Mouse (Mus musculus) hindbrain, embryonic 15.5 days (tissue): ENCODE results near the gene Acot3. TPM values are rescaled to one million over a fixed set of nuclear protein-coding genes. Genes with fewer than 3 reads are reported as not detected.
"Not testable (repeated sequence)": the region's sequence is repeated elsewhere in the genome, so short reads cannot be mapped to it uniquely, and the experiment has no call there.

ENCODE experiments used
- ATAC-seq: fragments of 200-750 bp; cut with Nextera tagmentation; 2 replicates; pipeline ENCODE4 v1.8.0; 2017; ENCODE audit warnings: low read depth, moderate number of reproducible peaks, moderate TSS enrichment; ENCODE audit not compliant: low FRiP score
- H3K27ac ChIP-seq: fragments of 300-500 bp; sonication (generic); replicated peaks from 2 replicates; pipeline ENCODE4 v1.5.1; 2015; ENCODE audit warnings: mild to moderate bottlenecking, inconsistent platforms
- H3K27me3 ChIP-seq: fragments of 300-500 bp; sonication (generic); 2 replicates; pipeline ENCODE4 v1.6.1; 2015; ENCODE audit warnings: control low read depth, inconsistent platforms
- H3K36me3 ChIP-seq: fragments of 300-500 bp; sonication (generic); 2 replicates; pipeline ENCODE4 v1.6.1; 2015; ENCODE audit warnings: control low read depth, inconsistent platforms
- H3K4me1 ChIP-seq: fragments of 300-500 bp; sonication (generic); replicated peaks from 2 replicates; pipeline ENCODE4 v1.6.1; 2015; ENCODE audit warnings: control low read depth, inconsistent platforms
- H3K4me2 ChIP-seq: fragments of 300-500 bp; sonication (generic); 2 replicates; pipeline ENCODE4 v1.6.1; 2015; ENCODE audit warnings: moderate library complexity, mild to moderate bottlenecking, inconsistent platforms
- H3K4me3 ChIP-seq: fragments of 300-500 bp; sonication (generic); 2 replicates; pipeline ENCODE4 v1.5.1; 2015; ENCODE audit warnings: mild to moderate bottlenecking, inconsistent platforms
- H3K9ac ChIP-seq: fragments of 300-500 bp; sonication (generic); 2 replicates; pipeline ENCODE4 v1.6.1; 2015; ENCODE audit warnings: inconsistent platforms
- H3K9me3 ChIP-seq: fragments of 300-500 bp; sonication (generic); 2 replicates; pipeline ENCODE4 v1.6.1; 2016; ENCODE audit warnings: control low read depth, inconsistent platforms
- WGBS: fragments of 180-500 bp; shearing (Covaris S2); methylation state at CpG from one replicate; pipeline ENCODE4 v1.1.7; 2015; 5-methylcytosine and 5-hydroxymethylcytosine counted together
- polyA plus RNA-seq: library from polyadenylated mRNA; unstranded; fragments of >200 nt; fragmentation: Nextera tagmentation; extraction: Ambion mirVana; gene quantifications from 2 replicates; pipeline ENCODE4 v1.2.1, GENCODE M21; 2015

Gene Acot3
- polyA plus RNA-seq, 1 experiment from 2014 or later, result 1.4 TPM

DNA sequence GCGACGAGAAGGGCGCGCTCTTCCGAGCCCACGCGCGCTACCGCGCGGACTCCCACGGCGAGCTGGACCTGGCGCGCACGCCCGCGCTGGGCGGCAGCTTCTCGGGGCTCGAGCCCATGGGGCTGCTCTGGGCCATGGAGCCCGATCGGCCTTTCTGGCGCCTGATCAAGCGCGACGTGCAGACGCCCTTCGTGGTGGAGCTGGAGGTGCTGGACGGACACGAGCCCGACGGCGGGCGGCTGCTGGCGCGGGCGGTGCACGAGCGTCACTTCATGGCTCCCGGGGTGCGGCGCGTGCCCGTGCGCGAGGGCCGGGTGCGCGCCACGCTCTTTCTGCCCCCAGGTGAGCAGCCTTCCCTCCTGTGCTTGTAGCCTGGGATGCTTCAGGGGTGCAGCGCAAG, 17.6 kb downstream of the Acot3 start:
- H3K4me2 ChIP-seq, result peak overlapping the region; percentile 62
- peak overlapping the region; percentile 44 for H3K4me3 ChIP-seq
- ATAC-seq, H3K4me1 ChIP-seq, H3K9me3 ChIP-seq, H3K36me3 ChIP-seq, H3K27ac ChIP-seq: not testable (repeated sequence)
- peaks cover 21% of the 10 kb centered on the region for H3K27me3 ChIP-seq
- 1% methylated on average over 42 of the region's 52 CpGs for WGBS
- 0 out of 2 replicates have a peak overlapping the region, but pooled peaks have one; percentile 24 for H3K9ac ChIP-seq

DNA sequence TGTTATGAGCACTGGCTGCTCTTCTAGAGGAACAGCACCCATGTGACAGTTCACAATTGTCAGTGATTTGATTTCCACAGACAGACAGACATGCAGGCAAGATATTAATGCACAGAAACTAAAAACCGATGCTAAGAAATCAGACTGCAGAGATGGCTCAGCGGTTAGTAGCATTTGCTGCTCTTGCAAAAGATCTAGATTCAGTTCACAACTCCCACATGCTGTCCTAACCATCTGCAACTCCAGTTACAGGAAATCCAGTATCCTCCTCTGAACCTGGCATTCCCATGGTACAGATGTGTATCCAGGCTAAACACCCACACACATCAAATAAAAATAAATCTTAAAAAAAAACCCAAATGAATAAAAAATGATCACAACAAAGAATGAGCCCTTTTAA, 19.8 kb downstream of the Acot3 start:
- Histone ChIP-seq H3K36me3 (no peaks in the 10 kb centered on the region), H3K9ac (no peak overlapping the region), H3K27ac (no peak overlapping the region), H3K4me3 (no peak overlapping the region), H3K4me1 (no peaks in the 10 kb centered on the region), H3K27me3 (peaks cover 21% of the 10 kb centered on the region), H3K9me3 (no peaks in the 10 kb centered on the region), H3K4me2 (no peak overlapping the region)
- 98% methylated on average over 2 of the region's 2 CpGs for WGBS
- no peak for ATAC-seq

DNA sequence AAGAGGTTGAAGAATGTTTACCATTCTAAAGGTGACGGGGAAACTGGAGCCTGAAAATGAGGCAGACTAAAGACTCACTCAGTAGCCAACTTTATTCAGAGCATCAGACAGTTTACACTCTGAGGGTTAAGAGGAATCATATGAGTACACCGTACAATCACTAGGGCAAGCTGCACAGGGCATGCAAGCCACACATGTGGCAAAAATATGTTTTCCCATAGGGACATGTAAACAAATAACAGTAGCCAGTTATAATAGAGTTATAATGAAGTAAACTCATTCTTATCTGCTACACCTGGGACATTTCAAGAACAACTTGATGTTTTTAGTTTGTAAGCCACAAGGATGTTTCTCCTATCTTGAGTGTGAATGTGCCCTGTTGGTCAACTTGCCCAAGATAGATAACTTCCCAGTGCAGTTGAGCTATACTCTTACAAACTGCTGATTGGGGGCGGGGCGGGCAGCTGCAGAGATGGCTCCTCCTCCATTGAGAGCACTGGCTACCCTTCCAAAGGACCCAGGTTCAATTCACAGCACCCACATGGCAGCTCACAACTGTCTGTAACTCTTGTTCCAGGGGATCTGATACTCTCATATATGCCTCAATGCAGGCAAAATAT, 25.5 kb downstream of the Acot3 start:
- Histone ChIP-seq H3K4me2 (no peak overlapping the region), H3K27me3 (no peaks in the 10 kb centered on the region), H3K4me3 (no peak overlapping the region), H3K27ac (no peak overlapping the region), H3K9ac (no peak overlapping the region), H3K4me1 (no peaks in the 10 kb centered on the region), H3K36me3 (no peaks in the 10 kb centered on the region), H3K9me3 (no peaks in the 10 kb centered on the region)
- WGBS, result 95% methylated on average over 4 of the region's 4 CpGs
- ATAC-seq, result no peak

DNA sequence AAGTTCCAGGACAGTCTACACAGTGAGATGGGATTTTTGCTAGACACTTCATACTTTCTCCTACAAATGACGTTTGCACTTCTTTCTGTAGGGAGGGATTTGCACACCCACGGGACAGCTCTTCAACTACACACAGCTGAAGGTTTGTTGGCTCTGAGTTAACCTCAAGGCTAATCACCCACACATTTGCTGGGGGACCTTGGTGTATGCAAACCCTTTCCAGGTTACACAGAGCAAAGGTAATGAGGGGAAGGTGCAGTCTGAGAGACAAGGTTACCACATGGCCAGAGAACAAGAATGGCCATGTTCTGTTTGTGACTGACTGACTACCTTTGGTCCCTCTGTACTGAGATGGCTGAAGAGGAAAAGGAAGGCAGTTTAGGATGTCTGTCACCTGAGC, 31.9 kb downstream of the Acot3 start:
- H3K4me1 ChIP-seq, result no peaks in the 10 kb centered on the region
- H3K9me3 ChIP-seq, result no peaks in the 10 kb centered on the region
- H3K4me3 ChIP-seq, result no peak overlapping the region
- no peak overlapping the region for H3K9ac ChIP-seq
- no peak overlapping the region for H3K4me2 ChIP-seq
- no peaks in the 10 kb centered on the region for H3K36me3 ChIP-seq
- H3K27me3 ChIP-seq, result no peaks in the 10 kb centered on the region
- no peak for ATAC-seq
- 87% methylated on average over 2 of the region's 2 CpGs for WGBS
- H3K27ac ChIP-seq, result no peak overlapping the region

DNA sequence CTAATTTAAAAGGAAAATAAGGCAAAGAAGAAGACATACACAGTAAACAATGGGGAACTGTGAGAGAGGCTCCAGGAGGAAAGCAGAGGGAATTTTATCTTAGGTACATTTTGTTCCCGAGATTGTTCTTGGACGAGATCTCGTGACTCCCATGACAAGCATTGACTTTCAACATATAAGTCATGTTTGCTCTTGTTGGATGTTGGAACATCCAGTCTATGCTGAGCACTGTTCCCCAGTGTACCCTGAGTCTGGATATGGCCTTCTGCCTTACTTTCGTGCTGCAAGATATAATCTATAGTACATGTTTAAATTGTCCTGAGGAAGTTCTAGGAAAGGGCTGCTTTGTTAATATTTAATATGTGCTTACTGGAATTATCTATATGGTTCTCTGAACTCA, 32.6 kb downstream of the Acot3 start:
- WGBS, result 90% methylated on average over 4 of the region's 4 CpGs
- Histone ChIP-seq H3K9me3 (no peaks in the 10 kb centered on the region), H3K4me2 (no peak overlapping the region), H3K4me3 (no peak overlapping the region), H3K27ac (no peak overlapping the region), H3K4me1 (no peaks in the 10 kb centered on the region), H3K27me3 (no peaks in the 10 kb centered on the region), H3K36me3 (no peaks in the 10 kb centered on the region), H3K9ac (no peak overlapping the region)
- no peak for ATAC-seq

DNA sequence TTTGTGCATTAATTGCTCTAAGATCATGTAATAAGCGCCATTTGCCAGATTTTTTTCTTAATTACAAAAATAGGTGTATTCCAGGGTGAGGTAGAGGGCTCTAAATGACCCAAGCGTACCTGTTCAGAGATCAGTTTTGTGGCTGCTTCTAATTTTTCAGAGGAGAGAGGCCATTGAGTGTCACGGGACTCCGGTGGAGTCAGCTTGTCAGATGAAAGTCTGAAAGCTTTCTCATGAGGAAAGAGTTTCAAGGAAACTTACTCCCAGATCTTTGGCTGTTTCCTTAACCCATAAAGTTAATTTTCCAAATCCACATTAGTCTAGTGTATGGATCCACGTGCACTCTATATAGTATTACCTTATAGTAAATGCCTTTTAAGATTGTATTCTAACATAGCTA, 42.7 kb downstream of the Acot3 start:
- not testable (repeated sequence) for ATAC-seq
- WGBS, result 93% methylated on average over 5 of the region's 5 CpGs

DNA sequence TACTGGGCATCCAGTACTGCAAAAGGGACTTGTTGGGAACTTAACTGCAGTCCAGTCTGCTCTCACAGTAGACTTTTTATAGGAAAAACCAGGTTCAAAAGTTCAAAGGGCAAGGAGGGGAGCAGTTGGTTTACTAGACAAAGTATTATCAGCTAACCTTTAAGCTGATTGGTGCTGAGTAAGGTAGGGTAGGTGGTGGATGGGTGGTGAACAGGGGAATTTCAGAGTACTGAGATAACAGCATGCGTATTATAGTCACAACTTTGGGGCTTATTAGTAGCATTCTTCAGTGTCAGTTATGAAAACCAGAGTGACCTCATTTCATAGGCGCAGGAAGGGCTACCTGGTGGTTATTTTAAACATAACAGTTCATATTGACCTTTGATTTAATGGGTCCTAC, 47.7 kb downstream of the Acot3 start:
- peaks cover 5% of the 10 kb centered on the region for H3K4me1 ChIP-seq
- no peaks in the 10 kb centered on the region for H3K9me3 ChIP-seq
- H3K27me3 ChIP-seq, result no peaks in the 10 kb centered on the region
- H3K4me3 ChIP-seq, result no peak overlapping the region
- WGBS, result 97% methylated on average over 2 of the region's 2 CpGs
- H3K9ac ChIP-seq, result no peak overlapping the region
- H3K27ac ChIP-seq, result no peak overlapping the region
- no peaks in the 10 kb centered on the region for H3K36me3 ChIP-seq
- ATAC-seq, result no peak
- no peak overlapping the region for H3K4me2 ChIP-seq

More for the DNA sequence above, 42.7 kb downstream of the Acot3 start:
- H3K27me3 ChIP-seq, H3K4me1 ChIP-seq, H3K4me3 ChIP-seq, H3K36me3 ChIP-seq, H3K9me3 ChIP-seq, H3K9ac ChIP-seq, H3K4me2 ChIP-seq, H3K27ac ChIP-seq: not testable (repeated sequence)

DNA sequence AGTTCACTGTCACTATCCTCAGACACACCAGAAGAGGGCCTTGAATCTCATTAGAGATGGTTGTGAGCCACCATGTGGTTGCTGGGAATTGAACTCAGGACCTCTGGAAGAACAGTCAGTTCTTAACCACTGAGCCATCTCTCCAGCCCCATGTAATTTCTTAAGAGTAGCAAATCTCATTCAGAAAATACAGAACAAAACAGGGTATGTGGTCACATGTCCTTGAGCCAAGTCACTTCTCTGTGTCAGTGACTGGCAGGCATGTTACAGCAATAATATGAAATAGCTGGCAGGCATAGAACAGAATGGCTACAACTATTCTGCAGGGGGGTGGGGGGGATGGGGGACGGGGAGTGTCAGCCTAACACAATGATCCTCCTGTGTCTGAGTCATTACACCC, 48.1 kb downstream of the Acot3 start:
- peaks cover 5% of the 10 kb centered on the region for H3K4me1 ChIP-seq
- H3K36me3 ChIP-seq, result no peaks in the 10 kb centered on the region
- no peak for ATAC-seq
- no peak overlapping the region for H3K4me3 ChIP-seq
- H3K27me3 ChIP-seq, result no peaks in the 10 kb centered on the region
- WGBS, result 26% methylated on average over 1 of the region's 1 CpGs
- H3K9ac ChIP-seq, result 0 out of 2 replicates have a peak overlapping the region, but pooled peaks have one; percentile 48
- peak overlapping the region; percentile 60 for H3K4me2 ChIP-seq
- no peak overlapping the region for H3K27ac ChIP-seq
- H3K9me3 ChIP-seq, result no peaks in the 10 kb centered on the region

DNA sequence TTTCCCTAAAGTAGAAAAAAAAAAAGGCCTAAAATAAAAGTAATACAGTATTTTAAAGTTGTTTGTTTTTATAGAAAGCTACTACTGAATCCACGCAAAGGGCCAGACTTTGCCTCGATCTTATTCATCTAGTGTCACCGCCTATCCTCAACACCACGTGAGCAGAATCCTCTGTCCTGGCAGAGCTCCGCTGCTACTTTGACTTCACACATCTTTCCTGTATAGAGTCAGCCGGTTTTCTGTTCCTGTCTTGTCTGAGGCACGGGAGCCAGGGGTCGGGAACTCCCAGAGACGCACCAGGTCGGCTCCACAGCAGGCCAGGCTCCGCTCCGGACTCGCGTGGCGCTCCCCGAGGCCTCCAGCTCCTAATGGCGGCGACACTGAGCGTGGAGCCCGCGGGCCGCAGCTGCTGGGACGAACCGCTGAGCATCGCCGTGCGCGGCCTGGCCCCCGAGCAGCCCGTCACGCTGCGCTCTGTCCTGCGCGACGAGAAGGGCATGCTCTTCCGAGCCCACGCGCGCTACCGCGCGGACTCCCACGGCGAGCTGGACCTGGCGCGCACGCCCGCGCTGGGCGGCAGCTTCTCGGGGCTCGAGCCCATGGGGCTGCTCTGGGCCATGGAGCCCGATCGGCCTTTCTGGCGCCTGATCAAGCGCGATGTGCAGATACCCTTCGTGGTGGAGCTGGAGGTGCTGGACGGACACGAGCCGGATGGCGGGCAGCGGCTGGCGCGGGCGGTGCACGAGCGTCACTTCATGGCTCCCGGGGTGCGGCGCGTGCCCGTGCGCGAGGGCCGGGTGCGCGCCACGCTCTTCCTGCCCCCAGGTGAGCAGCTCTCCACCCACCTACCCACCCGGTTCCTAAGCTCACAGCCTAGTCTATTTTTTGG, 48.9 kb downstream of the Acot3 start, which contains the start of gene Acot6:
TSS of gene Acot6 (plus strand) at position 51 of the 889 bp plus-strand sequence.
- not testable (repeated sequence) for H3K36me3 ChIP-seq, H3K4me1 ChIP-seq, H3K9me3 ChIP-seq, H3K27me3 ChIP-seq
- peak within 1 kb of the TSS; percentile 72 for H3K27ac ChIP-seq
- H3K4me2 ChIP-seq, result peak within 1 kb of the TSS; percentile 60
- peak within 1 kb of the TSS; percentile 60 for H3K4me3 ChIP-seq
- peak; percentile 86 for ATAC-seq
- under 1% methylated on average over 74 of the region's 80 CpGs for WGBS
- peak within 1 kb of the TSS; percentile 48 for H3K9ac ChIP-seq

DNA sequence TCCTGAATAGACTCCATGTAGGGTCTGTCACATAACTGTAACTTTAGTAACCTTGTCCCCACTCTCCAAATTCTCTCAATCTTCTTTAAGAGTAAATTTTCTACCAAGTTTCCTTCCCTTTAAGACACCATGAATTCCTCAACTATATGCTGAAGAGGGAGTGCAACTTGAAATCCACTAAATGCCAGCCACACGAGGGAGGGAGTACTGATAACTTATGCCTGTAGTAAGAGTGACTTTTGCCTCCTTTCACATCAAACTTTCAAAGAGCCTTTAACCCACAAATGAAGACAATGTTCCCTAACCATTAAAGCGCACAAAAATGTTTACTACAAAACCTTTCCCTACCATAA, 49.5 kb downstream of the Acot3 start:
- Histone ChIP-seq H3K36me3 (no peaks in the 10 kb centered on the region), H3K4me1 (peaks cover 5% of the 10 kb centered on the region), H3K9ac (no peak overlapping the region), H3K27ac (0 out of 2 replicates have a peak overlapping the region, but pooled peaks have one; percentile 72), H3K27me3 (no peaks in the 10 kb centered on the region), H3K9me3 (no peaks in the 10 kb centered on the region), H3K4me2 (peak overlapping the region; percentile 60), H3K4me3 (peak overlapping the region; percentile 60)
- ATAC-seq, result 0 out of 2 replicates have a peak, but pooled peaks have one; percentile 8
- WGBS, result 45% methylated on average over 2 of the region's 2 CpGs

DNA sequence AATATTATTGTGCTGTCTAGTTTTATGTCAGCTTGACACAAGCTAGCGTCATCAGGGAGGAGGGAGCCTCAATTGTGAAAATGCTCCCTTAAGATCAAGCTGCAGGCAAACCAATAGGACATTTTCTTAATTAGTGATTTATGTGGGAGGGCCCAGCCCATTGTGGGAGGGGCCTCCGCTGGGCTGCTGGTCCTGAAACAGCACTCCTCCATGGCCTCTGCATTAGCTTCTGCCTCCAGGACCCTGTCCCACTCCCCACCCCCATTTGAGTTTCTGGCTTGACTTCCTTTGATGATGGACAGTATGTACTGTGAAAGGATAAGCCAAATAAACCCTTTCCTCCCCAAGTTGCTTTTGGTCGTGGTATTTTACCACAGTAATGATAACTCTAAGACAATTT, 55.1 kb downstream of the Acot3 start:
- 87% methylated on average over 3 of the region's 3 CpGs for WGBS
- H3K27ac ChIP-seq, result no peak overlapping the region
- no peak overlapping the region for H3K4me2 ChIP-seq

DNA sequence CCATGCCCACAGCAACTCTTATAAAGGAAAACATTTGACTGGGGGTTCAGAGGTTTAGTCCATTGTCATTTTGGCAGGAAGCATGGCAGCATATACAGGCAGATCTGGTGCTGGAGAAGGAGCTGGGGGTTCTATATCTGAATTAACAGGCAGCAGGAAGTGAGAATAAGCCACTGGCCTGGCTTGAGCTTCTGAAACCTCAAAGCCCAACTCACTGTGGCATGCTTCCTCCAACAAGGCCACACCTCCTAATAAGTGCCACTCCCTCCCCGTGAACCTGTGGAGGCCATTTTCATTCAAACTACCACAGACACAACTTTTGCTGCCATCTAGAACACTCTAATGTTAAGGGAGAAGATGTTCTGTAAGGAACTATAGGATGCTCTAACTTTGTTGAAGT, 55.7 kb downstream of the Acot3 start:
- ATAC-seq, result no peak
- no peak overlapping the region for H3K27ac ChIP-seq
- WGBS, result 80% methylated on average over 1 of the region's 1 CpGs
- H3K4me1 ChIP-seq, result no peaks in the 10 kb centered on the region
- H3K4me2 ChIP-seq, result no peak overlapping the region
- no peaks in the 10 kb centered on the region for H3K9me3 ChIP-seq
- H3K9ac ChIP-seq, result no peak overlapping the region
- H3K4me3 ChIP-seq, result no peak overlapping the region
- H3K27me3 ChIP-seq, result no peaks in the 10 kb centered on the region
- no peaks in the 10 kb centered on the region for H3K36me3 ChIP-seq

More for the DNA sequence above, 55.1 kb downstream of the Acot3 start:
- Histone ChIP-seq H3K4me1 (no peaks in the 10 kb centered on the region), H3K27me3 (no peaks in the 10 kb centered on the region), H3K4me3 (no peak overlapping the region), H3K9ac (no peak overlapping the region), H3K36me3 (no peaks in the 10 kb centered on the region), H3K9me3 (no peaks in the 10 kb centered on the region)
- no peak for ATAC-seq
